In the genomic region with DNA sequence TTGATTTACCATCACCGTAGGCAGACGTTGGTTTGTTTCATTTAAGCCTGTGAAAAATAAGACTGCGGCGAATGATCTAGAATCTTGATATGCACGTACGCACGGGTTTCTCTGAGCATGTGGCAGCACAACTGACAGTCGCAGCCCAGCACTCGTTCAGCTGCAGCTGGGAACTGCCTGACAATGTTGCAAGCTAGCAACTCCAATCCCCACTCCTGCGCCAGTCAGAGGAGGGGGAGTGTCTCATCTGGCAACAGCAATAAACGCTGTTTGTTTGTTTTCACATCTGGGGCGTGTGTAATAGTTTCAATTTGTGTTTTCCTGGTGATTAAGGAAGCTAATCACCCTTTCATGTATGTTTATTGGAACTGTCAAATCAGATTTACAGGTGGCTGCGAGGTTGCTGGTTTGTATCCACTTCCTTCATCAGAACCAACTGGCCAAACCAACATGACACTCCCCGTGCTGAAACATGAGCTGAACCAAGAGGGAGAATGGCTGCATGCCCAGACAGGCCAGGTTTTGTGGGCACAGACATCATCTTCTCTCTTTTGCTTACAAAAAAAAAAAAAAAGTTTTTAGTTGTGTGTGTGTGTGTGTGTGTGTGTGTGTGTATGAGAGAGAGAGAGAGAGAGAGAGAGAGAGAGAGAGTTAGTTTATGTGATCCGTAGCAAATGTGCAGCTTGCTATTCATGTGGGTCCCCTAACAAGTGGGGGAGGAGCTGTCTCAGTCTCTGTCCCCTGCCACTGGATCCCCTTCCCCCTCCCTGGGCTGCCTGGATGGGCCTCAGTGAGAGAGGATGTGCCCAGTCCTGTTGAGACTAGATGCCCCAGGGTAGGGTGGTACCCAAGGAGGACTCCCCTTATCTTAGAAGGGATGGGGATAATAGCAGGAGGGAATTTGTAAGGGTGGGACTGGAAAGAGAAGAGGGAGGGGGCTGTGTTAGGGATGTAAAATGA, we compare ENCODE assay signal across 9 mouse cellular contexts. TPM values are rescaled to one million over a fixed set of nuclear protein-coding genes. Genes with fewer than 3 reads are reported as not detected.
DNase-seq lines count a peak whose midpoint lies in the region; ATAC-seq and TF ChIP-seq lines count a peak whose summit lies in the region.
"Had no signal": no experiment of that assay in that cellular context is flagged by ENCODE, and none has a peak within 500 bp of the region (broad histone marks: within the 10 kb centered on the region; RNA-seq: fewer than 3 reads in every experiment).

No protein-coding gene starts in this region.

- peaks cover 7% of the 10 kb centered on the region; the same call in 1 of the 2 replicates for H3K4me1 ChIP-seq in kidney, embryonic 14.5 days (ENCODE audit: control insufficient read depth, insufficient read depth, low read length)
- H3K4me1 ChIP-seq in hindbrain, embryonic 16.5 days (ENCODE audit: control insufficient read depth, insufficient read depth, low read depth, low read length): peaks cover 8% of the 10 kb centered on the region

- H3K9ac ChIP-seq in kidney, embryonic 14.5 days (ENCODE audit: low read depth, low read length): no peak overlapping the region
- 0 out of 2 replicates have a peak overlapping the region, but pooled peaks have one; percentile 25 for H3K9ac ChIP-seq in hindbrain, embryonic 16.5 days (ENCODE audit: low read depth, low read length)

- peaks cover 3% of the 10 kb centered on the region; the same call in 1 of the 2 replicates for H3K27me3 ChIP-seq in kidney, embryonic 14.5 days (ENCODE audit: control insufficient read depth, insufficient read depth, low read length)
- no peaks in the 10 kb centered on the region for H3K27me3 ChIP-seq in hindbrain, embryonic 16.5 days (replicated peaks; ENCODE audit: control insufficient read depth, insufficient read depth, low read length)
- peaks cover 6% of the 10 kb centered on the region for H3K27me3 ChIP-seq in myocyte (ENCODE audit: control insufficient read depth, insufficient read depth, insufficient read length)

- no peaks in the 10 kb centered on the region for H3K36me3 ChIP-seq in kidney, embryonic 14.5 days (ENCODE audit: control insufficient read depth, insufficient read depth, low read length)
- no peaks in the 10 kb centered on the region for H3K36me3 ChIP-seq in hindbrain, embryonic 16.5 days (ENCODE audit: control insufficient read depth, insufficient read depth, low read length)
- no peaks in the 10 kb centered on the region for H3K36me3 ChIP-seq in myocyte (ENCODE audit: control insufficient read depth, insufficient read depth)

- WGBS in kidney, embryonic 14.5 days: 11% methylated on average over 15 of the region's 15 CpGs
- WGBS in hindbrain, embryonic 16.5 days: 32% methylated on average over 15 of the region's 15 CpGs

- H3K9me3 ChIP-seq in kidney, embryonic 14.5 days (ENCODE audit: control insufficient read depth, low read length): no peaks in the 10 kb centered on the region
- no peaks in the 10 kb centered on the region for H3K9me3 ChIP-seq in hindbrain, embryonic 16.5 days (ENCODE audit: control insufficient read depth, low read length)

- DNase-seq in kidney, adult 9 months: no peak
- DNase-seq in 416B (ENCODE audit: low read depth): peak; percentile 79
- peak; percentile 35 for DNase-seq in brain, adult 2 months (ENCODE audit: low read depth, low spot score)
- no peak for DNase-seq in ovary, postnatal 10 days (ENCODE audit: low spot score)

- ATAC-seq in kidney, embryonic 14.5 days (ENCODE audit: low FRiP score, low TSS enrichment): peak; percentile 65; the same call in 1 of the 2 replicates
- peak; percentile 73; the same call in 1 of the 2 replicates for ATAC-seq in hindbrain, embryonic 16.5 days
- ATAC-seq in cerebellum, adult (ENCODE audit: insufficient number of reproducible peaks, low FRiP score, low TSS enrichment): no peak

- H3K4me2 ChIP-seq in kidney, embryonic 14.5 days (replicated peaks; ENCODE audit: low read depth, low read length): peak overlapping the region; percentile 23
- peak overlapping the region; percentile 3 for H3K4me2 ChIP-seq in hindbrain, embryonic 16.5 days (ENCODE audit: low read length)
- H3K4me2 ChIP-seq in myocyte (ENCODE audit: low read depth): peak overlapping the region; percentile 74

- no peak for TF ChIP-seq POLR2A in myocyte (IDR thresholded peaks at IDR 0.05; ENCODE audit: insufficient read length, low read depth)

- no peaks in the 10 kb centered on the region for H3K79me2 ChIP-seq in myocyte (ENCODE audit: control insufficient read depth, insufficient read depth)

- no peak overlapping the region for H3ac ChIP-seq in myocyte (ENCODE audit: control insufficient read depth, insufficient read length)

- no peak overlapping the region for H3K27ac ChIP-seq in kidney, embryonic 14.5 days (ENCODE audit: low read depth, low read length)
- H3K27ac ChIP-seq in hindbrain, embryonic 16.5 days (ENCODE audit: low read depth, low read length): no peak overlapping the region

- H3K4me3 ChIP-seq in kidney, embryonic 14.5 days (ENCODE audit: low read length): peak overlapping the region; percentile 4
- H3K4me3 ChIP-seq in hindbrain, embryonic 16.5 days (ENCODE audit: low read length): no peak overlapping the region
- H3K4me3 ChIP-seq in myocyte: no peak overlapping the region

TF ChIP-seq in myocyte, 11 proteins besides CTCF, POLR2A, EP300 and RAD21:
- TF ChIP-seq MYOG (IDR thresholded peaks at IDR 0.05; ENCODE audit: control insufficient read depth in 1 of 3, insufficient read depth in 1 of 3, insufficient read length in 2 of 3, low read depth in 2 of 3): peak in 2 of 3 experiments; percentile 50 to 69
- TF ChIP-seq REST (IDR thresholded peaks at IDR 0.05; ENCODE audit: insufficient read depth, insufficient read length): no peak
- TF ChIP-seq MYOD1 (IDR thresholded peaks at IDR 0.05; ENCODE audit: control insufficient read depth in 1 of 3, insufficient read length in 2 of 3, low read depth in 2 of 3): peak in 2 of 3 experiments; percentile 23 to 54

RNA-seq across cellular contexts. Expression of a gene that starts 26.7 kb away (rescaled TPM):
- 5.0 and 5.5 TPM in 2 replicates for polyA plus RNA-seq in kidney, embryonic 14.5 days (2014; fragmentation: Nextera tagmentation; extraction: Ambion mirVana)
- 12.9 and 16.6 TPM in 2 replicates for polyA plus RNA-seq in hindbrain, embryonic 16.5 days (2015; fragmentation: Nextera tagmentation; extraction: Ambion mirVana)
- polyA plus RNA-seq in myocyte (2012; fragmentation: generic; extraction: Trizol): not detected

RNA-seq across cellular contexts. Expression of a gene that starts 34.8 kb away (rescaled TPM):
- not detected in 2 replicates for polyA plus RNA-seq in kidney, embryonic 14.5 days (2014; fragmentation: Nextera tagmentation; extraction: Ambion mirVana)
- 0.31 and 0.34 TPM in 2 replicates for polyA plus RNA-seq in hindbrain, embryonic 16.5 days (2015; fragmentation: Nextera tagmentation; extraction: Ambion mirVana)
- not detected for polyA plus RNA-seq in myocyte (2012; fragmentation: generic; extraction: Trizol)
- polyA plus RNA-seq: liver, embryonic 16.5 days had no signal

RNA-seq across cellular contexts. Expression of a gene that starts 50.7 kb away (rescaled TPM):
- 7.2 and 8.1 TPM in 2 replicates for polyA plus RNA-seq in kidney, embryonic 14.5 days (2014; fragmentation: Nextera tagmentation; extraction: Ambion mirVana)
- polyA plus RNA-seq in hindbrain, embryonic 16.5 days (2015; fragmentation: Nextera tagmentation; extraction: Ambion mirVana): 4.7 and 5.4 TPM in 2 replicates
- polyA plus RNA-seq in myocyte (2012; fragmentation: generic; extraction: Trizol): 33.1 TPM

Comparison
In these comparisons a context has a peak if more than half of its experiments do, and no peak if none do; other contexts are left out.
1. H3K4me2 ChIP-seq: peak in every context shown above with its lines; median percentile 74 in myocyte; 23 in kidney, embryonic 14.5 days; 3 in hindbrain, embryonic 16.5 days.
2. DNase-seq: peak in 416B (single experiment) and brain, adult 2 months (single experiment); none in kidney, adult 9 months (single experiment) and ovary, postnatal 10 days (single experiment).